Mouse (Mus musculus) brain, embryonic 14.5 days (tissue): ENCODE measurements around the gene 4933416C03Rik. TPM values are rescaled to one million over a fixed set of nuclear protein-coding genes. Genes with fewer than 3 reads are reported as not detected.

Experiments used
- DNase-seq: peaks from one replicate; pipeline ENCODE4 v3.0.0-alpha.2; 2011; ENCODE audit warnings: low read depth
- CTCF ChIP-seq: fragments of 200-500 bp; IDR thresholded peaks from 2 replicates; pipeline ENCODE4 v1.5.1; 2012; ENCODE audit warnings: inconsistent platforms, mild to moderate bottlenecking, moderate library complexity, borderline replicate concordance; ENCODE audit not compliant: insufficient read depth, insufficient read length; ENCODE audit errors: extremely low read depth
- POLR2A ChIP-seq: fragments of 200-500 bp; IDR thresholded peaks from 2 replicates; pipeline ENCODE4 v1.6.1; 2012; ENCODE audit warnings: mild to moderate bottlenecking, inconsistent platforms, borderline replicate concordance; ENCODE audit not compliant: poor library complexity, insufficient read depth, insufficient read length, severe bottlenecking; ENCODE audit errors: extremely low read depth
- polyA plus RNA-seq: library from polyadenylated mRNA; depleted of rRNA; stranded (reverse); fragments of >200 nt; gene quantifications from 2 replicates; pipeline ENCODE4 v1.2.3, GENCODE M21; 2012

The 4933416C03Rik gene
- polyA plus RNA-seq, 1 experiment = not detected

- TF ChIP-seq POLR2A (no peak), CTCF (no peak)
- DNase-seq = no peak
Measured at GRCm38 (mm10) chr10:116123808-116124207, 10.1 kb upstream of the 4933416C03Rik start.

GRCm38 (mm10) chr10:116121463-116121862 is 7.7 kb upstream of the 4933416C03Rik start:
- no peak for DNase-seq
- no peak for TF ChIP-seq POLR2A
- TF ChIP-seq CTCF = no peak

- no peak for DNase-seq
- TF ChIP-seq POLR2A = no peak
Measured at GRCm38 (mm10) chr10:116117060-116117459, 3.3 kb upstream of the 4933416C03Rik start.

GRCm38 (mm10) chr10:116115881-116116677 is 2.4 kb upstream of the 4933416C03Rik start:
- TF ChIP-seq POLR2A (no peak), CTCF (no peak)
- DNase-seq = no peak

GRCm38 (mm10) chr10:116112868-116113267 is 849 bp downstream of the 4933416C03Rik start:
- no peak for DNase-seq
- TF ChIP-seq POLR2A (no peak), CTCF (no peak)

- TF ChIP-seq CTCF (no peak), POLR2A (no peak)
- DNase-seq = no peak
Measured at GRCm38 (mm10) chr10:116108730-116109129, 5.0 kb downstream of the 4933416C03Rik start.

GRCm38 (mm10) chr10:116108176-116108575 is 5.5 kb downstream of the 4933416C03Rik start:
- TF ChIP-seq POLR2A (no peak), CTCF (no peak)
- peak; percentile 79 for DNase-seq

GRCm38 (mm10) chr10:116098470-116098869 is 15.2 kb downstream of the 4933416C03Rik start:
- no peak for DNase-seq
- TF ChIP-seq CTCF = no peak
- TF ChIP-seq POLR2A = no peak

GRCm38 (mm10) chr10:116096466-116096865 is 17.3 kb downstream of the 4933416C03Rik start:
- TF ChIP-seq POLR2A (no peak), CTCF (no peak)
- DNase-seq = no peak

- peak; percentile 54 for DNase-seq
Measured at GRCm38 (mm10) chr10:116083965-116084364, 29.8 kb downstream of the 4933416C03Rik start.

GRCm38 (mm10) chr10:116080841-116081240 is 32.9 kb downstream of the 4933416C03Rik start:
- TF ChIP-seq CTCF (no peak), POLR2A (no peak)
- no peak for DNase-seq

More at GRCm38 (mm10) chr10:116083965-116084364, 29.8 kb downstream of the 4933416C03Rik start:
- TF ChIP-seq POLR2A = no peak
- peak; percentile 22; the same call in 1 of the 2 replicates for TF ChIP-seq CTCF

- TF ChIP-seq CTCF (no peak), POLR2A (no peak)
- no peak for DNase-seq
Measured at GRCm38 (mm10) chr10:116079396-116079795, 34.3 kb downstream of the 4933416C03Rik start.
